11 mouse cellular contexts compared by ENCODE assay signal in the genomic region with DNA sequence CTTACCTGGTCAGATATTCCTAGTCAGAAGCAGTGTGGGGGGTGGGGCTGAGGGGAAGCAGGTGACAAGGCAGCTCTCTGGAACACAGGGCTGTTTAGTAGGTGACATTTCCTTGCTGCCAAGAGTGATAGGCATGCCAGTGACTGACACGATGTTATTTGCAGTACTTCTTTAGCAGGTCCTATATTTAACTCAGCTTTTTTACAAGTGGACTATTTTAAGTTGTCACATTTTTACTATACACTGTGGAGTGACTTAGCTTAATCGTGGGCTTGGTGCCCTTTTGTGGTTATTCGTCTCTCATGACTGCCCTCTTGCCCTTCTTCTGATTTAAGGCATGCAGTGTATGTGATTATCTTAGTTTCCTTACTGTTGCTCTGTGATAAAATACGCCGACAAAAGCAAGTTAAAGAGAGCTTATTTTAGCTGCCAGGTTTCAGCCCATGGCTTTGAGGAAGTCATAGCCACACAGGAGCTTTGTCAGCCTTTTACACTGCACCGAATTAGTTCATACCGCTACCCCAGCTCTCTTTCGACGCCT. TPM values are rescaled to one million over a fixed set of nuclear protein-coding genes. Genes with fewer than 3 reads are reported as not detected.
A peak's percentile ranks its signal among the peaks of the same experiment; 100 is the strongest.
DNase-seq lines count a peak whose midpoint lies in the region; ATAC-seq and TF ChIP-seq lines count a peak whose summit lies in the region.
"Had no signal": no experiment of that assay in that cellular context is flagged by ENCODE, and none has a peak within 500 bp of the region (broad histone marks: within the 10 kb centered on the region; RNA-seq: fewer than 3 reads in every experiment).

No protein-coding gene starts in this region.

- TF ChIP-seq EP300 in lung, postnatal 0 days (IDR thresholded peaks at IDR 0.05): no peak

- no peak overlapping the region for H3K27ac ChIP-seq in forebrain, postnatal 0 days (ENCODE audit: low read depth, low read length)
- no peak overlapping the region for H3K27ac ChIP-seq in forebrain, embryonic 16.5 days (ENCODE audit: low read length)
- H3K27ac ChIP-seq in intestine, embryonic 15.5 days: no peak overlapping the region
- H3K27ac ChIP-seq in lung, postnatal 0 days (ENCODE audit: low read length): no peak overlapping the region
- H3K27ac ChIP-seq: kidney, postnatal 0 days had no signal

- H3K36me3 ChIP-seq in forebrain, postnatal 0 days (ENCODE audit: insufficient read depth): no peaks in the 10 kb centered on the region
- no peaks in the 10 kb centered on the region for H3K36me3 ChIP-seq in forebrain, embryonic 16.5 days (ENCODE audit: control insufficient read depth, insufficient read depth)
- no peaks in the 10 kb centered on the region for H3K36me3 ChIP-seq in intestine, embryonic 15.5 days
- H3K36me3 ChIP-seq in lung, postnatal 0 days (ENCODE audit: insufficient read depth, low read length): no peaks in the 10 kb centered on the region

- no peak for TF ChIP-seq CTCF in forebrain, postnatal 0 days (IDR thresholded peaks at IDR 0.05; ENCODE audit: low read depth)
- TF ChIP-seq CTCF in lung, postnatal 0 days (IDR thresholded peaks at IDR 0.05): no peak

- H3K4me1 ChIP-seq in forebrain, postnatal 0 days (ENCODE audit: insufficient read depth): no peaks in the 10 kb centered on the region
- no peaks in the 10 kb centered on the region for H3K4me1 ChIP-seq in forebrain, embryonic 16.5 days (replicated peaks; ENCODE audit: control insufficient read depth, insufficient read depth, low read length)
- no peaks in the 10 kb centered on the region for H3K4me1 ChIP-seq in intestine, embryonic 15.5 days (replicated peaks)
- H3K4me1 ChIP-seq in lung, postnatal 0 days (ENCODE audit: insufficient read depth, low read depth, low read length): no peaks in the 10 kb centered on the region

- 82% methylated on average over 9 of the region's 9 CpGs for WGBS in forebrain, postnatal 0 days
- WGBS in forebrain, embryonic 16.5 days: 83% methylated on average over 9 of the region's 9 CpGs
- WGBS in intestine, embryonic 15.5 days: 88% methylated on average over 9 of the region's 9 CpGs
- 71% methylated on average over 9 of the region's 9 CpGs for WGBS in lung, postnatal 0 days

- H3K4me3 ChIP-seq in forebrain, postnatal 0 days (ENCODE audit: low read depth, low read length): no peak overlapping the region
- H3K4me3 ChIP-seq in forebrain, embryonic 16.5 days (replicated peaks; ENCODE audit: low read length): no peak overlapping the region
- no peak overlapping the region for H3K4me3 ChIP-seq in intestine, embryonic 15.5 days (replicated peaks)
- H3K4me3 ChIP-seq in lung, postnatal 0 days (ENCODE audit: low read depth, low read length): no peak overlapping the region

- DNase-seq in forebrain, postnatal 0 days: no peak
- peak; percentile 38 for DNase-seq in brain, adult 2 months (ENCODE audit: low read depth, low spot score)
- peak; percentile 72 to 73 for DNase-seq in heart, adult 9 months (ENCODE audit: low spot score in 2 of 2)
- peak; percentile 7 for DNase-seq in heart, postnatal 25 days (ENCODE audit: low spot score)
- DNase-seq in lung, postnatal 0 days (ENCODE audit: low spot score): no peak
- DNase-seq: adrenal gland, postnatal 10 days; lung, embryonic 14.5 days had no signal

- no peak overlapping the region for H3K4me2 ChIP-seq in forebrain, postnatal 0 days (ENCODE audit: low read depth)
- no peak overlapping the region for H3K4me2 ChIP-seq in forebrain, embryonic 16.5 days (ENCODE audit: low read length)
- no peak overlapping the region for H3K4me2 ChIP-seq in intestine, embryonic 15.5 days (replicated peaks)
- no peak overlapping the region for H3K4me2 ChIP-seq in lung, postnatal 0 days (replicated peaks; ENCODE audit: low read depth, low read length)
- H3K4me2 ChIP-seq: lung, embryonic 14.5 days had no signal

- intact Hi-C loops in heart, postnatal 25 days (cut with DNase I): no loop called here

- H3K9ac ChIP-seq in forebrain, postnatal 0 days: no peak overlapping the region
- no peak overlapping the region for H3K9ac ChIP-seq in forebrain, embryonic 16.5 days (replicated peaks; ENCODE audit: low read depth, low read length)
- H3K9ac ChIP-seq in intestine, embryonic 15.5 days: no peak overlapping the region
- no peak overlapping the region for H3K9ac ChIP-seq in lung, postnatal 0 days (replicated peaks; ENCODE audit: low read depth)
- H3K9ac ChIP-seq: lung, embryonic 14.5 days had no signal

- no peaks in the 10 kb centered on the region for H3K9me3 ChIP-seq in forebrain, postnatal 0 days (ENCODE audit: low read length)
- no peaks in the 10 kb centered on the region for H3K9me3 ChIP-seq in forebrain, embryonic 16.5 days (ENCODE audit: control insufficient read depth, low read length)
- no peaks in the 10 kb centered on the region for H3K9me3 ChIP-seq in intestine, embryonic 15.5 days
- no peaks in the 10 kb centered on the region for H3K9me3 ChIP-seq in lung, postnatal 0 days (ENCODE audit: low read length)

- ATAC-seq in forebrain, postnatal 0 days: peak; percentile 32
- ATAC-seq in forebrain, embryonic 16.5 days: no peak
- ATAC-seq in intestine, embryonic 15.5 days: no peak
- no peak for ATAC-seq in lung, postnatal 0 days
- no peak for ATAC-seq in erythroid progenitor cell, adult 5-6 weeks (replicated peaks; ENCODE audit: low FRiP score, poor library complexity, severe bottlenecking)

- H3K27me3 ChIP-seq in forebrain, postnatal 0 days (ENCODE audit: insufficient read depth, low read length): no peaks in the 10 kb centered on the region
- no peaks in the 10 kb centered on the region for H3K27me3 ChIP-seq in forebrain, embryonic 16.5 days (replicated peaks; ENCODE audit: control insufficient read depth, insufficient read depth, low read length)
- no peaks in the 10 kb centered on the region for H3K27me3 ChIP-seq in intestine, embryonic 15.5 days (replicated peaks)
- H3K27me3 ChIP-seq in lung, postnatal 0 days (replicated peaks; ENCODE audit: insufficient read depth, low read length): no peaks in the 10 kb centered on the region

RNA-seq across cellular contexts. Expression of gene Rxfp1, which starts 47.5 kb away (rescaled TPM):
- 1.8 and 3.5 TPM in 2 replicates for total RNA-seq in forebrain, postnatal 0 days (2014; rRNA removed)
- 0.44 and 0.58 TPM in 2 replicates for polyA plus RNA-seq in forebrain, postnatal 0 days (2015; fragmentation: Nextera tagmentation; extraction: Ambion mirVana)
- polyA plus RNA-seq in forebrain, embryonic 16.5 days (2015; fragmentation: Nextera tagmentation; extraction: Ambion mirVana): 0.16 and 0.41 TPM in 2 replicates
- 1 to 10 TPM; 1.7 to 1.8 TPM for total RNA-seq in heart, postnatal 25 days (2021)
- 0.04 and 0.10 TPM in 2 replicates for polyA plus RNA-seq in intestine, embryonic 15.5 days (2015; fragmentation: Nextera tagmentation; extraction: Ambion mirVana)
- 0.29 and 0.42 TPM in 2 replicates for polyA plus RNA-seq in lung, postnatal 0 days (2015; fragmentation: Nextera tagmentation; extraction: Ambion mirVana)
- not detected in 2 replicates for total RNA-seq in erythroid progenitor cell, adult 5-6 weeks (2015; ENCODE audit: low replicate concordance)
- total RNA-seq in erythroid progenitor cell, adult 5-6 weeks (2017; ENCODE audit: low replicate concordance): not detected in 2 replicates
- polyA plus RNA-seq: kidney, postnatal 0 days had no signal

Comparison
In these comparisons a context has a peak if more than half of its experiments do, and no peak if none do; other contexts are left out.
1. DNase-seq: peak in brain, adult 2 months (single experiment), heart, adult 9 months (2 of 2) and heart, postnatal 25 days (single experiment); none in forebrain, postnatal 0 days (single experiment) and lung, postnatal 0 days (single experiment).